Mouse (Mus musculus) midbrain, embryonic 14.5 days (tissue): ENCODE data around the gene Gm15319. TPM values are rescaled to one million over a fixed set of nuclear protein-coding genes. Genes with fewer than 3 reads are reported as not detected.
"Not testable (repeated sequence)": the region's sequence is repeated elsewhere in the genome, so short reads cannot be mapped to it uniquely, and the experiment has no call there.

Source experiments
- ATAC-seq: fragments of 200-750 bp; cut with Nextera tagmentation; 2 replicates; pipeline ENCODE4 v1.8.0; 2017; ENCODE audit warnings: moderate number of reproducible peaks, moderate library complexity; ENCODE audit not compliant: low FRiP score, low TSS enrichment
- DNase-seq: peaks from one replicate; pipeline ENCODE4 v3.0.0-alpha.2; 2015
- H3K27ac ChIP-seq: fragments of 300-500 bp; sonication (generic); replicated peaks from 2 replicates; pipeline ENCODE4 v1.5.1; 2014; ENCODE audit warnings: mild to moderate bottlenecking, low read depth, low read length, moderate library complexity
- H3K27me3 ChIP-seq: fragments of 300-500 bp; sonication (generic); 2 replicates; pipeline ENCODE4 v1.6.1; 2014; ENCODE audit warnings: low read length, control low read depth, mixed read lengths; ENCODE audit not compliant: control insufficient read depth, insufficient read depth
- H3K36me3 ChIP-seq: fragments of 300-500 bp; sonication (generic); 2 replicates; pipeline ENCODE4 v1.6.1; 2014; ENCODE audit warnings: low read length, control low read depth; ENCODE audit not compliant: control insufficient read depth, insufficient read depth
- H3K4me1 ChIP-seq: fragments of 300-500 bp; sonication (generic); 2 replicates; pipeline ENCODE4 v1.6.1; 2014; ENCODE audit warnings: mild to moderate bottlenecking, antibody characterized with exemption, low read length, control low read depth; ENCODE audit not compliant: control insufficient read depth, insufficient read depth
- H3K4me2 ChIP-seq: fragments of 300-500 bp; sonication (generic); 2 replicates; pipeline ENCODE4 v1.6.1; 2014; ENCODE audit warnings: mild to moderate bottlenecking, low read length, moderate library complexity
- H3K4me3 ChIP-seq: fragments of 300-500 bp; sonication (generic); replicated peaks from 2 replicates; pipeline ENCODE4 v1.5.1; 2014; ENCODE audit warnings: low read depth, low read length
- H3K9ac ChIP-seq: fragments of 300-500 bp; sonication (generic); replicated peaks from 2 replicates; pipeline ENCODE4 v1.6.1; 2014; ENCODE audit warnings: mild to moderate bottlenecking, low read length, moderate library complexity
- H3K9me3 ChIP-seq: fragments of 300-500 bp; sonication (generic); 2 replicates; pipeline ENCODE4 v1.6.1; 2016; ENCODE audit warnings: low read length, control low read depth, mixed read lengths; ENCODE audit not compliant: control insufficient read depth
- WGBS: fragments of 180-500 bp; shearing (Covaris S2); extraction: QIAGEN DNeasy Blood & Tissue Kit; methylation state at CpG from one replicate; pipeline ENCODE4 v1.1.7; 2014; 5-methylcytosine and 5-hydroxymethylcytosine counted together
- polyA plus RNA-seq: library from polyadenylated mRNA; unstranded; fragments of >200 nt; fragmentation: Nextera tagmentation; extraction: Ambion mirVana; gene quantifications from 2 replicates; pipeline ENCODE4 v1.2.1, GENCODE M21; 2014

Gm15319 gene
- polyA plus RNA-seq, 1 experiment from 2014 or later, result not detected

GRCm38 (mm10) chr8:20382146-20382545 is 19.1 kb upstream of the Gm15319 start:
- WGBS, result 81% methylated on average over 2 of the region's 2 CpGs
- not testable (repeated sequence) for H3K4me2 ChIP-seq, H3K27ac ChIP-seq, H3K27me3 ChIP-seq, ATAC-seq, H3K36me3 ChIP-seq, H3K9me3 ChIP-seq, H3K4me1 ChIP-seq, H3K4me3 ChIP-seq, DNase-seq, H3K9ac ChIP-seq

GRCm38 (mm10) chr8:20381637-20382036 is 18.6 kb upstream of the Gm15319 start:
- H3K27ac ChIP-seq, H3K9ac ChIP-seq, H3K4me1 ChIP-seq, H3K4me2 ChIP-seq, H3K36me3 ChIP-seq, H3K4me3 ChIP-seq, H3K9me3 ChIP-seq, H3K27me3 ChIP-seq, ATAC-seq, DNase-seq: not testable (repeated sequence)
- 87% methylated on average over 2 of the region's 3 CpGs for WGBS

- H3K9me3 ChIP-seq, H3K4me3 ChIP-seq, H3K27ac ChIP-seq, H3K27me3 ChIP-seq, H3K36me3 ChIP-seq, H3K9ac ChIP-seq, H3K4me2 ChIP-seq, DNase-seq, H3K4me1 ChIP-seq: not testable (repeated sequence)
- 100% methylated on average over 1 of the region's 5 CpGs for WGBS
- ATAC-seq, result peak; percentile 43; the same call in 1 of the 2 replicates
Measured at GRCm38 (mm10) chr8:20381239-20381620, 18.2 kb upstream of the Gm15319 start.

GRCm38 (mm10) chr8:20380590-20381238 is 17.7 kb upstream of the Gm15319 start:
- 86% methylated on average over 7 of the region's 7 CpGs for WGBS
- not testable (repeated sequence) for DNase-seq, H3K27me3 ChIP-seq

GRCm38 (mm10) chr8:20379650-20380436 is 16.8 kb upstream of the Gm15319 start:
- not testable (repeated sequence) for DNase-seq, H3K4me3 ChIP-seq, H3K4me2 ChIP-seq, H3K4me1 ChIP-seq, H3K9me3 ChIP-seq, H3K27ac ChIP-seq, H3K9ac ChIP-seq, H3K36me3 ChIP-seq, H3K27me3 ChIP-seq
- peak; percentile 51; the same call in 1 of the 2 replicates for ATAC-seq
- no CpG with 5 or more reads among the region's 4 CpGs for WGBS

More at GRCm38 (mm10) chr8:20380590-20381238, 17.7 kb upstream of the Gm15319 start:
- peak; percentile 84 for ATAC-seq
- H3K9me3 ChIP-seq, H3K27ac ChIP-seq, H3K4me1 ChIP-seq, H3K4me2 ChIP-seq, H3K4me3 ChIP-seq, H3K36me3 ChIP-seq, H3K9ac ChIP-seq: not testable (repeated sequence)

GRCm38 (mm10) chr8:20378786-20379649 is 16.0 kb upstream of the Gm15319 start:
- H3K4me2 ChIP-seq, H3K9me3 ChIP-seq, H3K9ac ChIP-seq, H3K27me3 ChIP-seq, DNase-seq, H3K27ac ChIP-seq, H3K4me1 ChIP-seq, H3K36me3 ChIP-seq, H3K4me3 ChIP-seq: not testable (repeated sequence)
- ATAC-seq, result peak; percentile 84
- WGBS, result 86% methylated on average over 4 of the region's 8 CpGs

- H3K4me1 ChIP-seq, H3K9ac ChIP-seq, H3K9me3 ChIP-seq, DNase-seq, H3K27ac ChIP-seq, H3K36me3 ChIP-seq, H3K27me3 ChIP-seq, H3K4me2 ChIP-seq, ATAC-seq, H3K4me3 ChIP-seq: not testable (repeated sequence)
- WGBS, result 82% methylated on average over 5 of the region's 8 CpGs
Measured at GRCm38 (mm10) chr8:20378353-20378752, 15.3 kb upstream of the Gm15319 start.

- not testable (repeated sequence) for H3K27ac ChIP-seq, H3K36me3 ChIP-seq, H3K4me3 ChIP-seq, ATAC-seq, H3K4me1 ChIP-seq, H3K9ac ChIP-seq, DNase-seq, H3K4me2 ChIP-seq, H3K27me3 ChIP-seq, H3K9me3 ChIP-seq
- WGBS, result no CpG with 5 or more reads among the region's 3 CpGs
Measured at GRCm38 (mm10) chr8:20375698-20376097, 12.7 kb upstream of the Gm15319 start.
